ENCODE assay signal across 23 mouse cellular contexts in genomic region chr2:45925791-45926480, GRCm38 (mm10).
DNase-seq lines count a peak whose midpoint lies in the region; ATAC-seq and TF ChIP-seq lines count a peak whose summit lies in the region.
"Had no signal": no experiment of that assay in that cellular context is flagged by ENCODE, and none has a peak within 500 bp of the region (broad histone marks: within the 10 kb centered on the region; RNA-seq: fewer than 3 reads in every experiment).

No protein-coding gene starts in this region.

- peak; percentile 97 for ATAC-seq in frontal cortex, adult (ENCODE audit: low TSS enrichment)
- ATAC-seq: forebrain, embryonic 16.5 days; hindbrain, postnatal 0 days; intestine, embryonic 16.5 days; liver, postnatal 0 days had no signal

- no peak for TF ChIP-seq CTCF in left cerebral cortex, adult 2 months (IDR thresholded peaks at IDR 0.05)

- DNase-seq in frontal cortex, postnatal 10 days (ENCODE audit: low spot score in 2 of 2) = no peak
- DNase-seq in right cerebral cortex, adult 18-20 months = peak; percentile 51
- no peak for DNase-seq in right cerebral cortex, postnatal 4 days
- no peak for DNase-seq in left cerebral cortex, adult 2 months (ENCODE audit: extremely low spot score in 1 of 2, low spot score in 2 of 2)
- DNase-seq in right cerebral cortex, postnatal 25 days = peak; percentile 34
- DNase-seq in MN1 (ENCODE audit: low spot score) = no peak
- no peak for DNase-seq in spleen, adult 12 weeks (ENCODE audit: low spot score)
- DNase-seq: cerebellum, adult 11-12 months; cerebellum, postnatal 10 days; heart, postnatal 10 days; kidney, postnatal 36 days; liver, postnatal 0 days; lung, postnatal 10 days; thymus, adult 18-20 months; thymus, postnatal 36 days had no signal

- intact Hi-C loops in left cerebral cortex, adult 2 months (cut with DNase I) = loop anchor here (10.0 kb wide), 2 partner anchors 519 to 801 kb away; no protein-coding TSS in a partner anchor

- no peak overlapping the region for H3K4me3 ChIP-seq in left cerebral cortex, adult 2 months
- H3K4me3 ChIP-seq: forebrain, embryonic 10.5 days; heart, embryonic 12.5 days; limb, embryonic 12.5 days; stomach, embryonic 15.5 days had no signal

- peak overlapping the region; percentile 47; the same call in 1 of the 2 replicates for H3K27ac ChIP-seq in left cerebral cortex, adult 2 months
- H3K27ac ChIP-seq: forebrain, embryonic 10.5 days; hindbrain, postnatal 0 days; limb, embryonic 12.5 days; stomach, embryonic 15.5 days had no signal

Comparison
In these comparisons a context has a peak if more than half of its experiments do, and no peak if none do; other contexts are left out.
1. DNase-seq: peak in right cerebral cortex, adult 18-20 months (single experiment) and right cerebral cortex, postnatal 25 days (single experiment); none in frontal cortex, postnatal 10 days (0 of 2), right cerebral cortex, postnatal 4 days (single experiment), left cerebral cortex, adult 2 months (0 of 2), MN1 (single experiment) and spleen, adult 12 weeks (single experiment).